Mouse (Mus musculus) midbrain, embryonic 15.5 days (tissue): ENCODE measurements around the gene Msmp. TPM values are rescaled to one million over a fixed set of nuclear protein-coding genes. Genes with fewer than 3 reads are reported as not detected.

Source experiments
- ATAC-seq: fragments of 200-750 bp; cut with Nextera tagmentation; replicated peaks from 2 replicates; pipeline ENCODE4 v1.8.0; 2017; ENCODE audit warnings: moderate TSS enrichment
- H3K27ac ChIP-seq: fragments of 300-500 bp; sonication (generic); 2 replicates; pipeline ENCODE4 v1.5.1; 2015; ENCODE audit warnings: mild to moderate bottlenecking, inconsistent platforms
- H3K27me3 ChIP-seq: fragments of 300-500 bp; sonication (generic); replicated peaks from 2 replicates; pipeline ENCODE4 v1.6.1; 2015; ENCODE audit warnings: inconsistent platforms
- H3K36me3 ChIP-seq: fragments of 300-500 bp; sonication (generic); replicated peaks from 2 replicates; pipeline ENCODE4 v1.6.1; 2015; ENCODE audit warnings: inconsistent platforms
- H3K4me1 ChIP-seq: fragments of 300-500 bp; sonication (generic); 2 replicates; pipeline ENCODE4 v1.6.1; 2015; ENCODE audit warnings: inconsistent platforms
- H3K4me2 ChIP-seq: fragments of 300-500 bp; sonication (generic); 2 replicates; pipeline ENCODE4 v1.6.1; 2015; ENCODE audit warnings: inconsistent platforms, mild to moderate bottlenecking, moderate library complexity
- H3K4me3 ChIP-seq: fragments of 300-500 bp; sonication (generic); 2 replicates; pipeline ENCODE4 v1.5.1; 2015; ENCODE audit warnings: mild to moderate bottlenecking, inconsistent platforms
- H3K9ac ChIP-seq: fragments of 300-500 bp; sonication (generic); 2 replicates; pipeline ENCODE4 v1.6.1; 2015; ENCODE audit warnings: mild to moderate bottlenecking, inconsistent platforms
- H3K9me3 ChIP-seq: fragments of 300-500 bp; sonication (generic); 2 replicates; pipeline ENCODE4 v1.6.1; 2016; ENCODE audit warnings: inconsistent platforms
- WGBS: fragments of 180-500 bp; shearing (Covaris S2); methylation state at CpG from one replicate; pipeline ENCODE4 v1.1.7; 2015; ENCODE audit warnings: mixed read lengths; 5-methylcytosine and 5-hydroxymethylcytosine counted together
- polyA plus RNA-seq: library from polyadenylated mRNA; unstranded; fragments of >200 nt; fragmentation: Nextera tagmentation; extraction: Ambion mirVana; gene quantifications from 2 replicates; pipeline ENCODE4 v1.2.1, GENCODE M21; 2015

Msmp gene
- polyA plus RNA-seq, 1 experiment from 2014 or later, result 1.9 TPM

DNA sequence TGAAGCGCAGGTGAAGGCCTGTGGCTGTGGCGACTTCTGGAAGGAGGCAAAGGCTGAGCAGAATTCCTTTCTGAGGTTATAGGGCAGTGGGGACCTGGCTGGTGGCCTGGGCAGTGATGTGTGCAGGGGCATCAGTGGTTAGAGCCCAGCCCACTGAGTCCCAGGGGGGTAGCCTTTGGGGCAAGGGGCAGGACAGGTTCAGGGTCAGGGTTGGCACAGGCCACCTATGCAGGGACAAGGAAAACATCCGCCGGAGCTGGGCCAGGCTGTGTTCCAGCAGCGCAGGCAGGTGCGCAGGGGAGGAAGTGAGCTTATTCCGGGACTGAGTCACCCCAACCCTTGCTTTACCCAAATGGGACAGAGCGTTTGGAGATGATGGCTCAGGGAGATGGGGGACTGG lies 2.1 kb upstream of the Msmp start:
- Histone ChIP-seq H3K9me3 (no peaks in the 10 kb centered on the region), H3K36me3 (peaks cover 18% of the 10 kb centered on the region), H3K27ac (no peak overlapping the region), H3K27me3 (no peaks in the 10 kb centered on the region), H3K9ac (no peak overlapping the region), H3K4me1 (no peaks in the 10 kb centered on the region), H3K4me3 (no peak overlapping the region), H3K4me2 (no peak overlapping the region)
- ATAC-seq, result no peak
- WGBS, result 78% methylated on average over 8 of the region's 8 CpGs

GRCm38 (mm10) chr4:43585682-43586081 lies 1.4 kb upstream of the Msmp start:
- Histone ChIP-seq H3K27ac (no peak overlapping the region), H3K27me3 (no peaks in the 10 kb centered on the region), H3K9me3 (no peaks in the 10 kb centered on the region), H3K9ac (no peak overlapping the region), H3K4me3 (no peak overlapping the region), H3K4me2 (no peak overlapping the region), H3K36me3 (peaks cover 20% of the 10 kb centered on the region), H3K4me1 (no peaks in the 10 kb centered on the region)
- 51% methylated on average over 10 of the region's 10 CpGs for WGBS
- no peak for ATAC-seq

DNA sequence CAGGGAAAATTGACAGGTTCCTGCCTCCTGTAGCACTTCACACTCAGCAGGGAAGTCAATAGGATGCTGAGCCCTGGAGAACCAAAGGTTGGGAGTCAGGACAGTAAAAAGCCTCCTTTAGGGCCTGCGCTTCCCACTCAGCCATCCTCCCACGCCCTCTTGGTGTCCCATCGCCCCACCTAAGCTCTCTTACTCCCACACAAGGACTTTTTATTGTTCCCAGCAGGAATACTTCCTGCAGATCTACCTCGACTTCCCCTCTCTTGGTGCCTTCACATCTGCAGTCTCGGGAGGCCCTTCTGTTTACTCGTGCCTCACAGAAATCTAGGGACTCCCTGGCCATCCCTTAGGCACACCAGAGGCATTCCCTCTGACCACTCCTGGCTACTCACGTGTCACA lies 873 bp downstream of the Msmp start:
- no peak for ATAC-seq
- peaks cover 21% of the 10 kb centered on the region for H3K36me3 ChIP-seq
- 87% methylated on average over 7 of the region's 7 CpGs for WGBS
- no peak overlapping the region for H3K4me3 ChIP-seq
- no peak overlapping the region for H3K9ac ChIP-seq
- peaks cover 7% of the 10 kb centered on the region for H3K4me1 ChIP-seq
- H3K27ac ChIP-seq, result no peak overlapping the region
- no peak overlapping the region for H3K4me2 ChIP-seq
- H3K27me3 ChIP-seq, result no peaks in the 10 kb centered on the region
- no peaks in the 10 kb centered on the region for H3K9me3 ChIP-seq

GRCm38 (mm10) chr4:43582241-43582640 lies 2.1 kb downstream of the Msmp start:
- Histone ChIP-seq H3K4me1 (peaks cover 15% of the 10 kb centered on the region), H3K27ac (no peak overlapping the region), H3K4me2 (no peak overlapping the region), H3K27me3 (no peaks in the 10 kb centered on the region), H3K9me3 (no peaks in the 10 kb centered on the region), H3K9ac (no peak overlapping the region), H3K36me3 (peaks cover 21% of the 10 kb centered on the region), H3K4me3 (no peak overlapping the region)
- no peak for ATAC-seq
- 95% methylated on average over 5 of the region's 5 CpGs for WGBS

GRCm38 (mm10) chr4:43581381-43581780 lies 2.9 kb downstream of the Msmp start:
- Histone ChIP-seq H3K36me3 (peaks cover 21% of the 10 kb centered on the region), H3K27me3 (no peaks in the 10 kb centered on the region), H3K27ac (no peak overlapping the region), H3K4me3 (no peak overlapping the region), H3K9ac (no peak overlapping the region), H3K4me2 (no peak overlapping the region), H3K9me3 (no peaks in the 10 kb centered on the region), H3K4me1 (peaks cover 24% of the 10 kb centered on the region)
- ATAC-seq, result no peak
- 97% methylated on average over 12 of the region's 12 CpGs for WGBS

GRCm38 (mm10) chr4:43580721-43581120 lies 3.6 kb downstream of the Msmp start:
- H3K4me3 ChIP-seq, result no peak overlapping the region
- no peak overlapping the region for H3K27ac ChIP-seq
- H3K36me3 ChIP-seq, result peaks cover 21% of the 10 kb centered on the region
- no peaks in the 10 kb centered on the region for H3K27me3 ChIP-seq
- no peaks in the 10 kb centered on the region for H3K9me3 ChIP-seq
- H3K4me2 ChIP-seq, result no peak overlapping the region
- no peak overlapping the region for H3K9ac ChIP-seq
- WGBS, result 92% methylated on average over 5 of the region's 5 CpGs
- peaks cover 31% of the 10 kb centered on the region for H3K4me1 ChIP-seq
- ATAC-seq, result no peak

- no peaks in the 10 kb centered on the region for H3K9me3 ChIP-seq
- H3K27ac ChIP-seq, result no peak overlapping the region
- ATAC-seq, result no peak
- H3K27me3 ChIP-seq, result no peaks in the 10 kb centered on the region
- 75% methylated on average over 6 of the region's 6 CpGs for WGBS
- peak overlapping the region; percentile 89 for H3K4me3 ChIP-seq
- peak overlapping the region; percentile 81 for H3K9ac ChIP-seq
- H3K4me2 ChIP-seq, result peak overlapping the region; percentile 96
- peaks cover 21% of the 10 kb centered on the region for H3K36me3 ChIP-seq
- peaks cover 40% of the 10 kb centered on the region for H3K4me1 ChIP-seq
Observed at GRCm38 (mm10) chr4:43579731-43580130, 4.6 kb downstream of the Msmp start.

DNA sequence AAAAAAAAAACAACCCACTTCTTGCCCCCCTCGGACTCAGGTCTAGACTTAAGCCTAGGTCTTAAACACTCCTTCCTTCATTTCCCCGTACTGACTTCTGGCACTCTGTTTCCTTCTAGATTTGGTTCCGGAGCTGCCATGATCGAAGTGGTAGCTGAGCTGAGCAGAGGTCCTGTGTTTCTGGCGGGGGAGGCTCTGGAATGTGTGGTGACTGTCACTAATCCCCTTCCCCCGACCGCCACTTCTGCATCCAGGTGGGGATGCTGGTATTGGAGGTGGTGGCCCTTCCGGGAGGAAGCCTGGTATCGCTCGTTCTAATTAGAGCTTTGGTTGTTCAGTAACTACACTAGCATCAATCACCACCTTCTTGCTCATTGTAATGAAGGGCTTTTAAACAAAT lies 5.0 kb downstream of the Msmp start:
- Histone ChIP-seq H3K27me3 (no peaks in the 10 kb centered on the region), H3K4me2 (peak overlapping the region; percentile 96), H3K4me3 (peak overlapping the region; percentile 89), H3K36me3 (peaks cover 21% of the 10 kb centered on the region), H3K27ac (peak overlapping the region; percentile 87), H3K4me1 (peaks cover 45% of the 10 kb centered on the region), H3K9me3 (no peaks in the 10 kb centered on the region), H3K9ac (peak overlapping the region; percentile 81)
- WGBS, result 5% methylated on average over 10 of the region's 10 CpGs
- peak; percentile 8; the same call in 1 of the 2 replicates for ATAC-seq

DNA sequence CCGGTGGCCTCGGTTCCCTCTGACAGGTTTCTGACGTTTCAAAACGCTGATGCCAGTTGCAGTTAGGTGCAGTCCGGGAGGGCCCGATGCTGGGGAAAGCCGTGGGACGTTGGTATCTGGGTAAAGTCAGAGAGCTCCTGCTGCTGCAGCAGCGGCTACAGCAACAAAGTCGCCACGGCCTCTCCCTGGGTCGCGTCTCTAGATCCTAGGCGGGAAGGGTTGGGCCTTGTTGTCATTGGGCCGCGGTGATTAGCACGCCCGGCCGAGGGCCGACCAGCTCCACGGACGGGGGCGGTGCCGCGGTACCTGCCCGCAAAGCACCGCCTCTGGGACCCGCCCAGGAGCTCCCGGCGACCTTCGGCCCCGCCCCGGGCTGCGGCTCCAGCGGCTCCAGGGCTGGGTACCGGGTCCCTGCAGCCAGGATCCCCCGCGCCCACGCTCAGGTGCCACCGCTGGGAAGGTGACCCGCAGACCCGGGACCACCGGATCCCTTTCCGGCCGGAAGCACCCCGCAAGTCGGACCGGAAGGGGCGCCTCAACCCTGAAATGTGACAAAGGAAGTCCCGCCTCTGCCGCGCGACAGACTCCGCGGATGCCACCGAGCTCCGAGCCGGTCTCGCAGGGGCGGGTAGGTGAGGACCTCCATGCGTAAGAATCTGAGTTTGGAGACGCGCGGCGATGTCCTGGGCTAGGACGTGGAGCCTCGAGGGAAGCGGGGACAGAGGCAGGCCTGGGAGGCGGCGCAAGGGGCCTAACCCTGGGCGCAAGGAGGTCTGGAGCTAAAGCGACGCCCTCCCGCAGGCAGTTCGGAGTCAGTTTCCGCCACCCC lies 5.7 kb downstream of the Msmp start, which contains the start of the genes Rgp1 and Gba2:
Rgp1 (plus strand) TSS at position 340 of the 829 bp plus-strand sequence.
Gba2 (minus strand) TSS at position 498 of the 829 bp plus-strand sequence.
- WGBS, result under 1% methylated on average over 74 of the region's 76 CpGs
- ATAC-seq, result peak; percentile 88
- Histone ChIP-seq H3K4me3 (peak within 1 kb of the TSS; percentile 89), H3K9me3 (no peaks in the 10 kb centered on the region), H3K4me1 (peaks cover 47% of the 10 kb centered on the region), H3K4me2 (peak within 1 kb of the TSS; percentile 96), H3K9ac (peak within 1 kb of the TSS; percentile 81), H3K27ac (peak within 1 kb of the TSS; percentile 87), H3K27me3 (no peaks in the 10 kb centered on the region), H3K36me3 (peaks cover 26% of the 10 kb centered on the region)

DNA sequence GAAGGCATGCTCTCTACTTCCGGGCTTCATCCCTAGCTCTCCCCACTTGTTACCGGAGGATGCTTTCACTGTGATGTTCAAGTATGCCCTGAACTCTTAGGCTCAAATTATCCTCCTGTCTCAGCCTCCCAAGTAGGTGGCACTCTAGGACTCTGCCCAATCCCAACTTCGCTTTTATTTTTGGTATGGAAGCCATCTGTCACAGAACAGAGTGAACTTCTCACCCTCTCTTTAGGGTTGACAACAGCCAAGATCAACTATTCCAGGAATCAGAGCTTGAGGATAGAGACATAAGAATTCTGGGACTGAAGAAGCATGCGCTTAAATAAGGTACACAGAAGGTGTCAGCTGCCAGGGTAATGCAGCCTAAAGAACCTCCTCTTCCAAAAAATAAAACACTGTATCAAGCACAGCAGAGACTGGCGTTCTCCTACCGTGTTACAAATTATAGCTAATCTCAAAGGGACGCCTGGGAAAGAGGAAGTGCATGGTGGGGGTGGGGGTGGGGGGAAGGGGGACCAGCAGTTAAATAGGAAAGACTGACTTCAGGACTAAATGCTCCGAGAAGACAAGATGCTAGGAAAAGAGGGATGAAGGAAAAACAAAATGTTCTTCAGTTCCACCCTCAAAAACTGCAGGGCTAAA lies 6.9 kb downstream of the Msmp start:
- peaks cover 22% of the 10 kb centered on the region for H3K36me3 ChIP-seq
- no peak overlapping the region for H3K27ac ChIP-seq
- peaks cover 47% of the 10 kb centered on the region for H3K4me1 ChIP-seq
- H3K9me3 ChIP-seq, result no peaks in the 10 kb centered on the region
- H3K4me3 ChIP-seq, result peak overlapping the region; percentile 89
- peak overlapping the region; percentile 96 for H3K4me2 ChIP-seq
- no peak for ATAC-seq
- H3K27me3 ChIP-seq, result no peaks in the 10 kb centered on the region
- 57% methylated on average over 8 of the region's 8 CpGs for WGBS
- peak overlapping the region; percentile 81 for H3K9ac ChIP-seq

DNA sequence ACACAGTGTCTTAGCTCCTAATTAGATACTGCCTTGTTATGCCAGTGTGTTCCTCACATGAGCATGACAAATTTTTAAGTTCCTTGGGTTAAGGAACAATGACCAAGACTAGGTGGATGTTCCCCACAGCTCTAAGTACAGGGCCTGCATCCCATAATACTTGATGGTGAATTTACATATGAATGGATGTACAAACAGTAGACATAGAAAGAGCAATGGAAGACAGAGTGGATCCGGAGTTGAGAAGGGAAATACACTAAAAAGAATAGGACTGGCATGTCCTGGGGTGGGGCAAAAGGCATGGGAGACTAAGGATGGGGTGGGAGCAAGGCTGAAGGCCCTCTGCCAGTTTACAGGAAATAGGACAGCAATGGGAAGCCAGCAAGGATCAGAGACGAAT lies 8.9 kb downstream of the Msmp start:
- no peak overlapping the region for H3K27ac ChIP-seq
- ATAC-seq, result no peak
- peaks cover 47% of the 10 kb centered on the region for H3K4me1 ChIP-seq
- no peaks in the 10 kb centered on the region for H3K27me3 ChIP-seq
- peak overlapping the region; percentile 15 for H3K4me3 ChIP-seq
- no peak overlapping the region for H3K9ac ChIP-seq
- H3K4me2 ChIP-seq, result peak overlapping the region; percentile 96
- H3K36me3 ChIP-seq, result peaks cover 29% of the 10 kb centered on the region
- 44% methylated on average over 2 of the region's 2 CpGs for WGBS
- H3K9me3 ChIP-seq, result no peaks in the 10 kb centered on the region

- ATAC-seq, result no peak
- Histone ChIP-seq H3K4me1 (peaks cover 39% of the 10 kb centered on the region), H3K9me3 (no peaks in the 10 kb centered on the region), H3K27ac (no peak overlapping the region), H3K36me3 (peaks cover 45% of the 10 kb centered on the region), H3K4me3 (no peak overlapping the region), H3K9ac (no peak overlapping the region), H3K27me3 (no peaks in the 10 kb centered on the region), H3K4me2 (no peak overlapping the region)
- WGBS, result 94% methylated on average over 4 of the region's 4 CpGs
Observed at GRCm38 (mm10) chr4:43573561-43573960, 10.7 kb downstream of the Msmp start.
